Mouse (Mus musculus): ENCODE measurements around the gene Timm8a1.

Timm8a1 gene

DNA sequence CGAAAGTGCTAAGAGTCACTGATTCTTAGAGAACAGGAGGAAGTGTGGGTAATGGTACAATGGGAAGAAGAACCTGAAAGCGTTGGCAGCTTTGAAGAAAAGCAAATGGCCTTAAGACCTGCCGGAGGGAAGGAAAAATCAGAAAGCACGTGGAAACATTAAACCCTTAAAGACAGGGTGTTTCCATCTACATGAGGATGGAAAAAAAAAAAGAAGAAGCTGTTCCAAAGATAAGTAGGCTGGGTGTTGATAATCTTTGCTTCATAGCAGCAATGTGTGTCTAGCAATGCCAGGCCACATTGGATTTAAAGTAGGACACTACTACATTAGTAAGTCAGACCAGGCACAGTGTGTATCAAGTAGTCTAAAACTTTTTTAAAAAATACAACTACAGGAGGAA is 16.4 kb downstream of the Timm8a1 start:
- DNase-seq (ENCODE audit: low spot score in 2 of 2), result no peak

DNA sequence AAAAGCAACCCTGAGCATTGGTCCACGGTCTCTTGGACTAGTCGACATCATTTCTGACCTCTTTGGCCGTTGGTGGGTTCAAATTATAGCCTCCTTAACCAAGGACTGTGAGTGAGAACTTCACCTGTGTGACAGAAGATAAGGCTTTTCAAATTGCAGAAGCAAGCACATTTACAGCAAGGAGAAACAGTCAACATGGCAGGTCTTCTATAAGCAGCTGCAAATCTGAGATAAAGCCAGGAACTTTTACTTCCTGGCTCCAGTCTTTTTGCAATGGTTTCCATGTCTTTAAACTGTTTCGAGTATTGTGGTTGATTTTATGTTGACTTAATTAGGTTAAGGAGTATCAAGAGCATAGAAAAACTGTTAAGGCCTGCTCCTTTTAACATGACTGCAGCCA is 17.9 kb downstream of the Timm8a1 start:
- no peak for DNase-seq (ENCODE audit: low spot score in 2 of 2)

DNA sequence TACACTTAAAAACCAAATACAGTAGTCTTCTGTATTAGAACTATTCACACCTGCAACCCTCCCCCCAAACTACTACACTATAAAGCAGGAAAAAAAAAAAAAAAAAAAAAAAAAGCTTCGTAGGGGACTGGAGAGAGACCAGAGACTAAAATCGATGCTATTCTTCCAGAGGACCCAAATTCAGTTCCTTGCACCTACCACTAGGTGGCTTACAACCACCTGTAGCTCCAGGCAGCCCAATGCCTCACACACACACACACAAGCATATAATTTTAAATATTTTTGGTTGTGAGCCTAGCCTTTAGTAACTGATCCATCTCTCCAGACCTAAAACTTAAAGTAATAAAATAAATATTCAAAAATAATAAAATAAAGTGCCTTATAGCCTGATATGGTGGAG is 32.2 kb downstream of the Timm8a1 start:
- DNase-seq (ENCODE audit: low spot score in 2 of 2), result no peak

DNA sequence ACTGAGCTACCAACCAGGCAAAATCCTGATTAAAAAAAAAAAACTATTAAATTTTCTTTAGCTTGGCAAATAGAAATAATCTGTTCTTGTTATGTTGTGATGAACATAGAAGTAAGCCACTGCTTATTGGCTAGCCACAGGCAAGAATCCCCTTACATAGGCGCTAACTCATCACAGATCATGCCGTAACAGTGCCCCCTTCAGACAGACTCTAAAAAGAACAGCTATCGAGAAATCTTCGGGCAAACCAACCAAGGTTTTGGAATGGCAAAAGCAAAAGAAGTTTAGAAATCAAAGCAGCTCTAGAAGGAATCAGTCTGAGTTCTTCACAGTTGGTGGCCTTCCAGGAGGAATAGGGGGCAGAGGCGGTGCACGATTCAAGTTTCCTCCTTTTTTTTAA is 33.7 kb downstream of the Timm8a1 start:
- no peak for DNase-seq (ENCODE audit: low spot score in 2 of 2)

DNA sequence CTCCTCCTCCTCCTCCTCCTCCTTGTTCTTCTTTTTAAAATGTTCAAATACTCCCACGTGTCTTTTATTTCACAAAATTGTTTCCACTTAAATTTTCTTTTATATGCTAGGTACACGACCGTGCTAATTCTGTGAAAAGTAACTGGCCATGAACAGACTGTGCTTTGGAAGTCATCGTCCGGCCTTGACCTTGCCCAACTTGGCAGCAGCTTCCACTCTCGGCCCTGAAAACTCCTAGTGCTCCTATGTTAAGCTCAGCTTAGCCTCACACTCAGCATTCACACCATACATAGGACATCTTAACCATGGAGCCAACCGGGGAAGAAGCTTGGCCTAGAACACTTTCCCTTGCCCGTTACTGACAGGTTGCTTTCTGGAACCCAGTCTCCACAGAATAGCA is 41.0 kb downstream of the Timm8a1 start:
- no peak for DNase-seq (ENCODE audit: low spot score in 2 of 2)

All from frontal cortex, postnatal 36 days (tissue).